Mouse (Mus musculus) CD4-positive, CD25-positive, alpha-beta regulatory T cell, adult 4 months (primary cell): ENCODE results near the gene Tra2a. TPM values are rescaled to one million over a fixed set of nuclear protein-coding genes. Genes with fewer than 3 reads are reported as not detected.

Source experiments
- ATAC-seq: one replicate; pipeline ENCODE4 v1.8.0; 2017
- polyA plus RNA-seq, 2 experiments: library from polyadenylated mRNA; unstranded; fragments of 100-300 nt; shearing (Covaris generic); gene quantifications; one replicate each; pipeline ENCODE4 v1.2.1; 2017

Tra2a gene
- polyA plus RNA-seq, 2 experiments from 2014 or later, result 37.2 to 48.8 TPM

- peak; percentile 48 for ATAC-seq
These were observed 35.6 kb downstream of the Tra2a start for GRCm38 (mm10) chr6:49228126-49228679.

- ATAC-seq, result peak; percentile 62
These were observed 36.6 kb downstream of the Tra2a start for GRCm38 (mm10) chr6:49227184-49227735.

- ATAC-seq, result no peak
These were observed 38.1 kb downstream of the Tra2a start for GRCm38 (mm10) chr6:49225728-49226123.

GRCm38 (mm10) chr6:49224923-49225727 is 38.7 kb downstream of the Tra2a start:
- ATAC-seq, result no peak

- no peak for ATAC-seq
These were observed 41.9 kb downstream of the Tra2a start for GRCm38 (mm10) chr6:49221906-49222305.

- no peak for ATAC-seq
These were observed 43.8 kb downstream of the Tra2a start for GRCm38 (mm10) chr6:49219920-49220604.

GRCm38 (mm10) chr6:49219001-49219560 is 44.8 kb downstream of the Tra2a start:
- ATAC-seq, result no peak

- no peak for ATAC-seq
These were observed 45.5 kb downstream of the Tra2a start for GRCm38 (mm10) chr6:49218275-49218802.

- peak; percentile 61 for ATAC-seq
These were observed 46.1 kb downstream of the Tra2a start for GRCm38 (mm10) chr6:49217581-49218274.

GRCm38 (mm10) chr6:49216811-49217542 is 46.9 kb downstream of the Tra2a start:
- ATAC-seq, result no peak

- no peak for ATAC-seq
These were observed 47.9 kb downstream of the Tra2a start for GRCm38 (mm10) chr6:49215748-49216585.

- peak; percentile 25 for ATAC-seq
These were observed 48.7 kb downstream of the Tra2a start, which contains the start of gene Igf2bp3 for GRCm38 (mm10) chr6:49214928-49215747. Igf2bp3 (minus strand) TSS chr6:49214957.

GRCm38 (mm10) chr6:49214086-49214927 is 49.5 kb downstream of the Tra2a start:
- ATAC-seq, result no peak

GRCm38 (mm10) chr6:49213581-49214085 is 50.2 kb downstream of the Tra2a start:
- ATAC-seq, result no peak

- ATAC-seq, result no peak
These were observed 50.8 kb downstream of the Tra2a start for GRCm38 (mm10) chr6:49212931-49213580.

GRCm38 (mm10) chr6:49212141-49212540 is 51.7 kb downstream of the Tra2a start:
- no peak for ATAC-seq

GRCm38 (mm10) chr6:49211596-49211995 is 52.2 kb downstream of the Tra2a start:
- ATAC-seq, result no peak
